Mouse (Mus musculus) MEL (cell line): ENCODE measurements around the gene Madcam1. TPM values are rescaled to one million over a fixed set of nuclear protein-coding genes. Genes with fewer than 3 reads are reported as not detected.

ENCODE experiments used
- DNase-seq: peaks from one replicate; pipeline ENCODE4 v3.0.0; 2011; ENCODE audit warnings: low read depth, low spot score
- H3K27ac ChIP-seq: 2 replicates; pipeline ENCODE4 v1.5.1; 2012; ENCODE audit warnings: low read depth, mild to moderate bottlenecking, control low read depth, low read length, moderate library complexity; ENCODE audit not compliant: control insufficient read depth
- H3K27me3 ChIP-seq, 2 experiments: fragments of 150-350 bp in 1 of 2; sonication (generic) in 1 of 2; 2 replicates each; pipeline ENCODE4 v1.6.1; 2012; ENCODE audit warnings: low read length in 2 of 2, mild to moderate bottlenecking in 2 of 2, improper control_type of control experiment in 1 of 2, moderate library complexity in 1 of 2; ENCODE audit not compliant: insufficient read depth in 2 of 2, control insufficient read depth in 1 of 2
- H3K36me3 ChIP-seq, 2 experiments: 2 replicates each; pipeline ENCODE4 v1.6.1; 2012 to 2014; ENCODE audit warnings: low read length in 2 of 2, improper control_type of control experiment in 1 of 2, inconsistent platforms in 1 of 2, mild to moderate bottlenecking in 1 of 2; ENCODE audit not compliant: insufficient read depth in 2 of 2, control insufficient read depth in 1 of 2
- H3K4me1 ChIP-seq, 2 experiments: fragments of 150-350 bp in 1 of 2; sonication (generic) in 1 of 2; 2 replicates each; pipeline ENCODE4 v1.6.1; 2012; ENCODE audit warnings: low read length in 2 of 2, improper control_type of control experiment in 1 of 2, mild to moderate bottlenecking in 1 of 2; ENCODE audit not compliant: insufficient read depth in 2 of 2, control insufficient read depth in 1 of 2
- H3K4me3 ChIP-seq, 2 experiments: fragments of 150-350 bp in 1 of 2; sonication (generic) in 1 of 2; 2 replicates each; pipeline ENCODE4 v1.5.1; 2012; ENCODE audit warnings: low read depth in 2 of 2, low read length in 2 of 2, mild to moderate bottlenecking in 2 of 2, moderate library complexity in 2 of 2, control low read depth in 1 of 2, improper control_type of control experiment in 1 of 2; ENCODE audit not compliant: control insufficient read depth in 1 of 2, insufficient read depth in 1 of 2
- H3K79me2 ChIP-seq: 2 replicates; pipeline ENCODE4 v1.6.1; 2012; ENCODE audit warnings: mild to moderate bottlenecking, low read length, moderate library complexity; ENCODE audit not compliant: control insufficient read depth, poor library complexity, insufficient read depth
- H3K9ac ChIP-seq: 2 replicates; pipeline ENCODE4 v1.6.1; 2012; ENCODE audit warnings: low read depth, mild to moderate bottlenecking, control low read depth, low read length, moderate library complexity; ENCODE audit not compliant: control insufficient read depth, poor library complexity, severe bottlenecking
- H3K9me3 ChIP-seq: fragments of 150-350 bp; sonication (generic); replicated peaks from 2 replicates; pipeline ENCODE4 v1.6.1; 2012; ENCODE audit warnings: mild to moderate bottlenecking, low read length, improper control_type of control experiment, moderate library complexity; ENCODE audit not compliant: insufficient read depth
- BHLHE40 ChIP-seq: IDR thresholded peaks from 2 replicates; pipeline ENCODE4 v1.6.1; 2012; ENCODE audit warnings: low read depth, mild to moderate bottlenecking, inconsistent platforms, low read length, improper control_type of control experiment, borderline replicate concordance
- CHD1 ChIP-seq: IDR thresholded peaks from 2 replicates; pipeline ENCODE4 v1.6.1; 2012; ENCODE audit warnings: low read depth, mild to moderate bottlenecking, inconsistent platforms, low read length, improper control_type of control experiment
- CHD2 ChIP-seq: IDR thresholded peaks from 2 replicates; pipeline ENCODE4 v1.6.1; 2011; ENCODE audit warnings: low read length, improper control_type of control experiment
- EP300 ChIP-seq, 2 experiments: IDR thresholded peaks; 2 replicates each; pipeline ENCODE4 v1.6.1; 2011; ENCODE audit warnings: improper control_type of control experiment in 2 of 2, low read length in 2 of 2, low read depth in 1 of 2, mild to moderate bottlenecking in 1 of 2
- ETS1 ChIP-seq: IDR thresholded peaks from 2 replicates; pipeline ENCODE4 v1.6.1; 2012; ENCODE audit warnings: low read depth, mild to moderate bottlenecking, inconsistent platforms, low read length, improper control_type of control experiment, moderate library complexity
- GABPA ChIP-seq: IDR thresholded peaks from 2 replicates; pipeline ENCODE4 v1.6.1; 2012; ENCODE audit warnings: low read depth, mild to moderate bottlenecking, inconsistent platforms, low read length, improper control_type of control experiment, moderate library complexity
- GATA1 ChIP-seq: IDR thresholded peaks from 2 replicates; pipeline ENCODE4 v1.6.1; 2011; ENCODE audit warnings: low read depth, low read length, improper control_type of control experiment
- HCFC1 ChIP-seq: IDR thresholded peaks from 2 replicates; pipeline ENCODE4 v1.6.1; 2012; ENCODE audit warnings: low read depth, mild to moderate bottlenecking, inconsistent platforms, low read length, improper control_type of control experiment, moderate library complexity
- JUND ChIP-seq: IDR thresholded peaks from 2 replicates; pipeline ENCODE4 v1.6.1; 2011; ENCODE audit warnings: low read depth, mild to moderate bottlenecking, improper control_type of control experiment, low read length
- MAX ChIP-seq: IDR thresholded peaks from 2 replicates; pipeline ENCODE4 v1.6.1; 2011; ENCODE audit warnings: low read length, improper control_type of control experiment
- MXI1 ChIP-seq: IDR thresholded peaks from 2 replicates; pipeline ENCODE4 v1.6.1; 2011; ENCODE audit warnings: mild to moderate bottlenecking, low read depth, low read length, improper control_type of control experiment
- MYB ChIP-seq: IDR thresholded peaks from 2 replicates; pipeline ENCODE4 v1.6.1; 2011; ENCODE audit warnings: mild to moderate bottlenecking, low read depth, low read length, improper control_type of control experiment
- POLR2A ChIP-seq, 2 experiments: IDR thresholded peaks; 2 replicates each; pipeline ENCODE4 v1.6.1; 2011 to 2012; ENCODE audit warnings: low read length in 2 of 2, mild to moderate bottlenecking in 2 of 2, control low read depth in 1 of 2, improper control_type of control experiment in 1 of 2, low read depth in 1 of 2, moderate library complexity in 1 of 2; ENCODE audit not compliant: control insufficient read depth in 1 of 2, insufficient read depth in 1 of 2, poor library complexity in 1 of 2
- POLR2AphosphoS2 ChIP-seq: IDR thresholded peaks from 2 replicates; pipeline ENCODE4 v1.6.1; 2011; ENCODE audit warnings: low read length, improper control_type of control experiment
- POLR2AphosphoS5 ChIP-seq: IDR thresholded peaks from 2 replicates; pipeline ENCODE4 v1.6.1; 2012; ENCODE audit warnings: low read depth, borderline replicate concordance, mild to moderate bottlenecking, inconsistent platforms, low read length, moderate library complexity, mixed read lengths
- SIN3A ChIP-seq: IDR thresholded peaks from 2 replicates; pipeline ENCODE4 v1.6.1; 2012; ENCODE audit warnings: low read length, improper control_type of control experiment, inconsistent platforms
- TAL1 ChIP-seq: IDR thresholded peaks from 2 replicates; pipeline ENCODE4 v1.6.1; 2012; ENCODE audit warnings: mild to moderate bottlenecking, inconsistent platforms, low read length, moderate library complexity, mixed read lengths
- TCF12 ChIP-seq: IDR thresholded peaks from 2 replicates; pipeline ENCODE4 v1.6.1; 2014; ENCODE audit warnings: low read depth, mild to moderate bottlenecking, inconsistent platforms, low read length, improper control_type of control experiment, moderate library complexity
- ZC3H11A ChIP-seq: IDR thresholded peaks from 2 replicates; pipeline ENCODE4 v1.6.1; 2012; ENCODE audit warnings: low read depth, mild to moderate bottlenecking, inconsistent platforms, low read length, improper control_type of control experiment
- ZKSCAN1 ChIP-seq: IDR thresholded peaks from 2 replicates; pipeline ENCODE4 v1.6.1; 2012; ENCODE audit warnings: low read depth, mild to moderate bottlenecking, inconsistent platforms, low read length, improper control_type of control experiment, moderate library complexity
- ZMIZ1 ChIP-seq: IDR thresholded peaks from 2 replicates; pipeline ENCODE4 v1.6.1; 2012; ENCODE audit warnings: low read depth, mild to moderate bottlenecking, inconsistent platforms, low read length, improper control_type of control experiment, moderate library complexity
- polyA plus RNA-seq, 2 experiments: library from polyadenylated mRNA; stranded (reverse) in 1 of 2; unstranded in 1 of 2; fragments of >175 nt in 1 of 2; fragments of >200 nt in 1 of 2; gene quantifications; 2 replicates each; pipeline versions ENCODE4 v1.2.1 to v1.2.4; 2012; ENCODE audit warnings: low replicate concordance in 2 of 2, low read depth in 1 of 2; ENCODE audit not compliant: insufficient read length in 2 of 2, insufficient read depth in 1 of 2, missing spikeins in 1 of 2
- total RNA-seq: library from RNA; depleted of rRNA; stranded (reverse); fragments of 300-350 nt; gene quantifications from 2 replicates; pipeline ENCODE4 v1.2.3, GENCODE M21; 2012

Gene Madcam1
- total and polyA plus RNA-seq, 3 experiments, result not detected

DNA sequence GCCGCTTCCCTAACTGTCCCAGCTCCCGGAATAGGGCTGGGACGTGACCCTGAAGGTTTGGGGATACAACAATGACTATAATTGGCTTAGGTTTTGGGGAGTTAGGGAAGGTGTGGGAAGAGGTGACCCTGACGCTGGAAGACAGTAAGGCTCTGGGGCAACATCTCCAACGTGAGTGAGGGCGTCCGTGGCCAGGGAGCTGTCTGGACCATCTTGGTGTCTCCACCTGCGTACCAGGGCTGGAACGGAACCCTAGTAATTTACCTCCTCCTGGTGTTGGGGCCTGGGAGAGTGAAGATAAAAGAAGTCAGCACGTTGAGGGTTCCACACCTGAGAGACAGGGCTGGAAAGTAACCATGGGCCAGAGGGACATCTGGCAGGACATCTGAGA is 40.6 kb downstream of the Madcam1 start:
- H3K36me3 ChIP-seq, result peaks cover 0 to 14% of the 10 kb centered on the region in 2 experiments; a peak in 2 of 4 replicates

DNA sequence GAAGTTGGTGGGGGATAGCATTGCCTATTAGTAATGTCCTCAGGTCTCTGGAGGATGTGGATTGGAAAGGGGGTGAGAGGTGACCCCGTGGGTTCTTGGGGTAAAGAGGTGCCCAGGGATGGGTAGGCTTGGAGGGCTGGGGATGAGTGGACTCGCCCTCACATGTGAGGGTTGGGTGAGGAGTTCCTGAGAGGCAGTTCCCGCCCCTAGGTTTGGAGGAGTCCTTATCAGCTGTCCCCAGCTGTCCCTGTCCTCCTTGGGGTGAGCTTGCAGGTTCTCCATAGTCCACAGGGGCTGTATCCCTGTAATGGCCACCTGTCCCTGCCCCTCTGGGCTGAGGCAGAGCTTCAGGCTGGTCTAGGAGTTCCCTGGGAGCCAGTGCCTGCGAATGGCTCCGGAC is 41.6 kb downstream of the Madcam1 start:
- H3K27me3 ChIP-seq, result no peaks in the 10 kb centered on the region
- peaks cover 9 to 16% of the 10 kb centered on the region in 2 experiments; a peak in 3 of 4 replicates for H3K4me1 ChIP-seq
- H3K4me3 ChIP-seq, result peak overlapping the region; percentile 86 to 92
- H3K27ac ChIP-seq, result peak overlapping the region; percentile 12
- H3K9ac ChIP-seq, result peak overlapping the region; percentile 84
- peaks cover 41% of the 10 kb centered on the region for H3K79me2 ChIP-seq
- H3K9me3 ChIP-seq, result no peaks in the 10 kb centered on the region
- H3K36me3 ChIP-seq, result peaks cover 0 to 14% of the 10 kb centered on the region in 2 experiments; a peak in 2 of 4 replicates
- DNase-seq, result peak; percentile 78
- TF ChIP-seq TAL1 (peak; percentile 99), ZKSCAN1 (no peak), POLR2A (IDR thresholded peaks at IDR 0.05; ENCODE audit: control insufficient read depth in 1 of 2, insufficient read depth in 1 of 2, low read depth in 1 of 2, low read length in 2 of 2, poor library complexity in 1 of 2) (peak in 1 of 2 experiments; percentile 36; a peak in 1 of 4 replicates), ETS1 (peak; percentile 56), MXI1 (0 out of 2 replicates have a peak, but pooled peaks have one; percentile 41), ZMIZ1 (no peak), EP300 (IDR thresholded peaks at IDR 0.05; ENCODE audit: low read depth in 1 of 2, low read length in 2 of 2) (peak; percentile 59 to 70), MAX (no peak), SIN3A (peak; percentile 60), TCF12 (peak; percentile 87), GATA1 (peak; percentile 83)

More for the DNA sequence above, 40.6 kb downstream of the Madcam1 start:
- peak overlapping the region; percentile 86 to 92 for H3K4me3 ChIP-seq
- H3K9ac ChIP-seq, result peak overlapping the region; percentile 84
- TF ChIP-seq CHD2 (no peak), CHD1 (0 out of 2 replicates have a peak, but pooled peaks have one; percentile 30), ETS1 (no peak)
- H3K9me3 ChIP-seq, result no peaks in the 10 kb centered on the region
- no peak for DNase-seq
- peaks cover 41% of the 10 kb centered on the region for H3K79me2 ChIP-seq
- H3K27me3 ChIP-seq, result no peaks in the 10 kb centered on the region
- peak overlapping the region; percentile 14; the same call in 1 of the 2 replicates for H3K27ac ChIP-seq
- peaks cover 9 to 16% of the 10 kb centered on the region in 2 experiments; a peak in 3 of 4 replicates for H3K4me1 ChIP-seq

DNA sequence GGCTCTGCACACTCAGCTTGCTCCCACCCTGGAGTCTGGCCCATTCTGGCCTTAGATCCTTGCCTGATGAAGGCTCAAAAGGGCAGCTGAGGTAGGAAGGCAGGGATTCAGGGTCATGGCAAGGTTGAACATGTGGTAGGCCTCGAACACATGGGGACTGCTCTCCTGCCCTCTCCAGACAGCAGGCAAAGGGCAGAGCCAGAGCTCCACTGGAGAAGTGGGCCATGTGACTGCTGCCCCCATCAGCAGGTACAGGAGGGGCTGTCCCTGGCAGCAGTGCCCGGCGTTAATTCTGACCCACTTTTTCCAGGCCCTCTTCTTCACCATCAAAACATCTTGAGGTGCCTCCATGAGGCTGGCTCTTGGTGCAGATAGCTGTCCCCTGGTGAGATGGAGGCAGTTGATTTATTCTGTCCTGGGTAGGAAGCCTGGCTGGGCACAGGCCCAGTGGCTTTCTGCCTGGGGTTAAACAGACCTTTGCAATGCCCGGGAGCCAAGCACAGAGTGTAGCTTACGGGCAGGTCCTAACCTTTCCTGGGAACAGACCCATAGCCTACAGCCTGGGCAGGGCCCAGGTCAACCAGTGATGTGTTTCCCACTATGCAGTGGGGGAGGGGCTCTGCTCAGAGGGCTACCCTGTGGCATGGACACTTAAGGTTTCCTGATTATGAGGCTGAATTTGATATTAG is 42.2 kb downstream of the Madcam1 start:
- Histone ChIP-seq H3K9me3 (no peaks in the 10 kb centered on the region), H3K27ac (no peak overlapping the region)
- no peak for TF ChIP-seq MYB
- no peak for TF ChIP-seq MAX
- TF ChIP-seq CHD2, result no peak
- no peak for TF ChIP-seq JUND
- no peak for TF ChIP-seq POLR2AphosphoS5
- no peak for TF ChIP-seq POLR2A (IDR thresholded peaks at IDR 0.05; ENCODE audit: control insufficient read depth in 1 of 2, insufficient read depth in 1 of 2, low read depth in 1 of 2, low read length in 2 of 2, poor library complexity in 1 of 2)
- TF ChIP-seq ZC3H11A, result no peak
- no peak for TF ChIP-seq HCFC1
- no peak for TF ChIP-seq ZMIZ1
- TF ChIP-seq GABPA, result no peak
- no peak for TF ChIP-seq MXI1
- TF ChIP-seq BHLHE40, result no peak
- no peak for TF ChIP-seq POLR2AphosphoS2
- TF ChIP-seq CHD1, result no peak
- TF ChIP-seq SIN3A, result no peak
- TF ChIP-seq, all 39 proteins: peak for 0
- Histone ChIP-seq H3K4me3 (peak overlapping the region; percentile 11 to 28; a peak in 1 of 4 replicates), H3K9ac (peak overlapping the region; percentile 84), H3K27me3 (no peaks in the 10 kb centered on the region), H3K79me2 (peaks cover 41% of the 10 kb centered on the region), H3K4me1 (peaks cover 9 to 16% of the 10 kb centered on the region in 2 experiments; a peak in 3 of 4 replicates), H3K36me3 (peaks cover 0 to 14% of the 10 kb centered on the region in 2 experiments; a peak in 2 of 4 replicates)
- no peak for DNase-seq
